Mouse (Mus musculus): Measurements from ENCODE around the gene Pds5b.
"Not testable (repeated sequence)": the region's sequence is repeated elsewhere in the genome, so short reads cannot be mapped to it uniquely, and the experiment has no call there.

Gene Pds5b

GRCm38 (mm10) chr5:150823361-150823760, 149.8 kb downstream of the Pds5b start:
- DNase-seq = no peak

- DNase-seq = no peak
These were observed 156.0 kb downstream of the Pds5b start for GRCm38 (mm10) chr5:150829499-150829898.

GRCm38 (mm10) chr5:150830718-150831117, 157.2 kb downstream of the Pds5b start:
- DNase-seq = no peak

- no peak for DNase-seq
These were observed 163.2 kb downstream of the Pds5b start for GRCm38 (mm10) chr5:150836782-150837181.

- peak; percentile 20 to 48 for DNase-seq
These were observed 166.4 kb downstream of the Pds5b start for GRCm38 (mm10) chr5:150839688-150840541.

GRCm38 (mm10) chr5:150840596-150840995, 167.1 kb downstream of the Pds5b start:
- DNase-seq = peak; percentile 9 to 19

GRCm38 (mm10) chr5:150845961-150846360, 172.4 kb downstream of the Pds5b start:
- no peak for DNase-seq

- DNase-seq = no peak
These were observed 177.3 kb downstream of the Pds5b start for GRCm38 (mm10) chr5:150850821-150851220.

GRCm38 (mm10) chr5:150852097-150852496, 178.6 kb downstream of the Pds5b start:
- not testable (repeated sequence) for DNase-seq

- DNase-seq = no peak
These were observed 181.0 kb downstream of the Pds5b start for GRCm38 (mm10) chr5:150854506-150854905.

GRCm38 (mm10) chr5:150859642-150860194, 186.2 kb downstream of the Pds5b start:
- no peak for DNase-seq

Data from lung, adult 18-20 months (tissue).